Mouse (Mus musculus) 3T3-L1 (cell line): Measurements from ENCODE around the gene Ldlr.
A peak's percentile ranks its signal among the peaks of the same experiment; 100 is the strongest.

ENCODE experiments used
- DNase-seq: peaks from one replicate; pipeline ENCODE4 v3.0.0-alpha.2; 2015; ENCODE audit warnings: low read depth, low spot score

The Ldlr gene

DNA sequence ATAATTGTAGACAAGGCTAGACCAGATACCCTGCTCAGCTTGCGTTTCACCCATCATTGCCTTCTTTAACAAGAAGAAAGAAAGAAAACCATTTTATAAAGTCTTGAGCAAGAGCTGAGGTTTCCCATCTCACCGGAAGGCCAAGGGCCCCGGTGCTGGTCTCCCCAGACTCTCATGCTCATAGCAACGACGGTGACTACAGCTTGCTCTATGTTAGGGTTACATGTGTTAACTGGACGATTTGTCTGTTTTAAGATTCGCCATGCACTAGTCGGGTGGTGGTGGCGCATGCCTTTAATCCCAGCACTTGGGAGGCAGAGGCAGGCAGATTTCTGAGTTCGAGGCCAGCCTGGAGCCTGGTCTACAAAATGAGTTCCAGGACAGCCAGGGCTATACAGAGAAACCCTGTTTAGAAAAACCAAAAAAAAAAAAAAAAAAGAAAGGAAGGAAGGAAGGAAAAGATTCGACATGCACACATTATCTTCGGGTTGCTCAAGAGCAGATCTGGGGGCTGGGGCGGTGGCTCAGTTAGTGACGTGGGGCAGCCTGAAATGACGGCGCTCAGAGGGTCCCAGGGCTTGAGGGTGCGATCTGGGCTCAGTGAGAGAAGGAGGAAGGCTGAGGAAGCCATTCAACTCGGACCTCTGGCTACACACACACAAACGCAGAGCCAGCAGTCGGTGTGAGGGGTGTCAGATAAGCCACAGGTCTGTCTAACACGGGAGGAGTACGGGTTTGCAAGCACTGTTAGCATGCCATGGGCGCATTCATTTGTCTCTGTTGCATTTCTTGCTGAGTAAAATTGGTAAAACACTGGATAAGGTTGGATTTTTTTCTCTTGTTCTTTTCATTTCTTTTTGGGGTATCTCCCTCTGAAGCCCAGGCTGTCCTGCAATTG is 2.2 kb downstream of the Ldlr start:
- no peak for DNase-seq

DNA sequence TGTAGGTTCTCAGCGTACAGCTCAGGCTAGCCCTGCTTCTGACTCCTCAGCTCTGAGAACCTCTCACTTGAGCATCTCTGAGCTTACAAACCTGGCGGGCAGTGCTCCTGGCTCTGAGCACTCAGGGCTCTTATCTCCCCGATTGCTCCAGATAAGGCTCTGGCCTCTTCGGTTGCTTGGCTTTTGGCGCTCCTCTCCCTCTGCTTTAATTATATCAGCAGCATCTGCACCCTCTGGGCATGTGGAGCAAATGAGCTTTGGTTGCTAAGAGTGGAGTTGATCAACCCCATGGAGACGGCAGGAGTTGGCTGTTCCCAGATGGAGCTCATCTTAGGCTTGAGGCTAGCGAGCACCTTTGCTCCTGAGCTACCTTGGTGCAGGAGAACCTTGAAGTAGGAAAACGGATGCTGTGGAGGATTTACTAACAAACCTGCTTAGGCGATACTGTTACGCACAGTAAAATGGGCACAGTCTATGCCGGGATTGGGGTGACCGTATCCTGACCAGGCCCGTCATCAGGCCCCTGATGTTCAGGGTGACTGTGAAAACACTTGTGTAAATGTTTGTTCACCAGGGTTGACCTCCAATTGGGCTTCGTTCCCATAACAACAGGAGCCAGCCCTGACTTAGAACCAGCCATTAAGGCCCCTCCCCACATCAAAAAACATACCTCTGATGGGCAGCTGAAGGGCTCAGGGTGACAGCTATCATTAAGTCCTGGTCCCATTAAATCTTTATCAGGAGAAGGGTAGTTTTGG is 3.1 kb downstream of the Ldlr start:
- DNase-seq: no peak

DNA sequence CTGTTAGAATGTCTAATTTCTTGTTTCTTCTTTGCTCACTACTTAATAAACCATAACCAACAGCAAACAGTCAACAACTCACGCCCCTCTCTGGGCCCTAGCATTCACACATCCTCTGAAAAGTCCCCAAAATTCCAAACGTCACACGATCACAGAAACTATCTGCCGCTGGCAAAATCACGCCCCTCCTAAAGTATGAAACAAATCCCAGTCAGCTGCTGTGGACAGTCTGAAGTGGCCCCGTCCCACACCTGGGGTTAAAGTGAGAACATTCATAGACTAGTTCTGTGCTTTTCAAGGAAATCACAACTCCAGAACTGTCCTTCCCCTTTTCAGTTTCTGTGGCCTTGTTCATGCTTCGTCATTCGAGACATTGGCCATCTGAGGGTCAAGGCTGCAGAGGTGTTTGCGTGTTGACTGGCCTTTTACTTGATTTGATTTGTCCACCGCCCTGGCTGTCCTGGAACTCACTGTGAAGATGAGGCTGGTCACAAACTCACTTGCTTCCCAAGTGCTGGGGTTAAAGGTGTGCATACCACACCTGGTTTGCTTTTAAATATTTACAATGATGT is 5.1 kb downstream of the Ldlr start:
- no peak for DNase-seq

DNA sequence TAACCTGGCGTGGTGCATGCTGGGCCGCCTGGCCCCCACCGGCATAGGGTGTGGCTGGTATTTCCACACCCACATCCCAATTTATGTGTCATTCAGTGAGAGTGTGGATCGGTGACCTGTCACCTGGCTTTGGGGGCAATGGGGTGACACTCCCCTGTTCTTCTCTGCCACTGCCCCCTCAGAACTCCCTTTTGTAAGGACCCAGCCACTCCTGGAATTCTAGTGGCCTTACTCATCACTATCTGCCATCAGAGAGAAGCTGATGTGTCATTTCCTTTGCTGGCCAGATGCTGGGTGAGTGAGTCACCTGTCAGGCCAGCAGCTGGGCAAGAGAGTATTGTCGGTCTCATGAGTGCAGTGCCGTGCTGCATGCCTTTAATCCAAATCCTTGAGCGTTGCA is 6.0 kb downstream of the Ldlr start:
- DNase-seq: peak; percentile 95

DNA sequence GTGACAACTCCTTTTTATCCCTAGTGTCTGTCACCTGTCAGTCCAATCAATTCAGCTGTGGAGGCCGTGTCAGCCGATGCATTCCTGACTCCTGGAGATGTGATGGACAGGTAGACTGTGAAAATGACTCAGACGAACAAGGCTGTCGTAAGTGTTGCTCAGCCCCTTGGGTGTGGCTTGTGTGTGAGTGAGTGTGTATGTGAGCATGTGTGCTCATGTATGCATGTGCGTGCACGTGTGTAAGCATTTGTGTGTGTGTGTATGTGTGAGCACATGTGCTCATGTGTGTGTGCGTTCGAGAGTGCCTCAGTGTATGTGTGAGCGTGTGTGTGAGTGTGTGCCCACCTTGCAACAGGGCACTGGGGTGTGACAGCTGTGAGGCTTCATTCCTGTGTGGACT is 9.0 kb downstream of the Ldlr start:
- no peak for DNase-seq

DNA sequence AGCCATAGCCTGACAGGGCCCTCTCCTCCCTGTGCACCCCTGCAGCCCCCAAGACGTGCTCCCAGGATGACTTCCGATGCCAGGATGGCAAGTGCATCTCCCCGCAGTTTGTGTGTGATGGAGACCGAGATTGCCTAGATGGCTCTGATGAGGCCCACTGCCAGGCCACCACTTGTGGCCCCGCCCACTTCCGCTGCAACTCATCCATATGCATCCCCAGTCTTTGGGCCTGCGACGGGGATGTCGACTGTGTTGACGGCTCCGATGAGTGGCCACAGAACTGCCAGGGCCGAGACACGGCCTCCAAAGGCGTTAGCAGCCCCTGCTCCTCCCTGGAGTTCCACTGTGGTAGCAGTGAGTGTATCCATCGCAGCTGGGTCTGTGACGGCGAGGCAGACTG is 10.2 kb downstream of the Ldlr start:
- no peak for DNase-seq

DNA sequence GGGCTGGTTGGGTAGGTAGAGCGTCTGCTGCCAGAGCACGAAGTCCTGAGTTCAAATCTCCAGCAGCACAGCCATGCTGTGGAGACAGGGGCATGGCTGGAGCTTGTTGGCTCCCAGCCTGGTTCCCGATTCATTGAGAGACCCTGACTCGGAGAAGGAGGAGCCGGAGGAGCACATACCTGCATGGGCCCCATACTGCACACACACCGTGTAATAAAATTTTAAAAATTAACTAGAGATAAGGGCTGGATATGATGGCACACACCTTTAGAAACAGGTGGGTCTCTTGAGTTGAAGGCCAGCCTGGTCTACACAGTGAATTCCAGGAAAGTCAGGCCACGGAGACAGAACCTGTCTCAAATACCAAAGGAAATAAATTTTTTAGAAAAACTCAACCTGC is 10.7 kb downstream of the Ldlr start:
- no peak for DNase-seq

DNA sequence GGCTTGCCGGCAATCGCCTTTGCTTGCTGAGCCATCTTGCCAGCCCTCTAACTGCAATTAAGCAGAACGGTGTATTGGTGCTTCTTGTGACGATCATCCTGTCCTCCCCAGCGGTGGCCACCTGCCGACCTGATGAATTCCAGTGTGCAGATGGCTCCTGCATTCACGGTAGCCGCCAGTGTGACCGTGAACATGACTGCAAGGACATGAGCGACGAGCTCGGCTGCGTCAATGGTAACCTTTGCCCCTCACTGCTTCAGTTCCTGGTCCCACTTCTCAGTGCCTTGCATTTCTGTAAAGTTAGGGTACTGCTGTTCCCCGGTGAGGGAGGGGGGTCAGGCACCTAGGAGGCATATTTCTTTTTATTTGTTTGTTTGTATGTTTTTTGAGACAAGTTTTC is 11.8 kb downstream of the Ldlr start:
- DNase-seq: no peak

DNA sequence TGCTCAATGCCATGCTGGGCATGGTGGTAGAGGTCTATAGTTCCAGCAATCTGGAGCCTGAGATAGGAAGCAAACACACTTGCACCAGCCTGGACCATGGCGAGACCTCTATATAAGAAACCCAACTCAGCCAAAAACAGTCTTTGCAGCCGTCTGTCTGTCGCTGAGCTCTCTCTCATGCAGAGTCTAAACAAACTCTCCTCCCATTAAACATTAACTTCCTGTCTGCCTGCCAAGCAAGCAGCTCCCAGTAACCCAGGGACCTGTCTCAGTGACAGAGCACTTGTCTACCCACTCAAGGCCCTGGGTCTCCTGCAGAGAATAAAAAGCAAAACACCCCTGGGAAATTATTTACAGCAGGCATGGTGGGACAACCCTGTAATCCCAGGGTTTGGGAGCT is 13.3 kb downstream of the Ldlr start:
- DNase-seq: no peak

DNA sequence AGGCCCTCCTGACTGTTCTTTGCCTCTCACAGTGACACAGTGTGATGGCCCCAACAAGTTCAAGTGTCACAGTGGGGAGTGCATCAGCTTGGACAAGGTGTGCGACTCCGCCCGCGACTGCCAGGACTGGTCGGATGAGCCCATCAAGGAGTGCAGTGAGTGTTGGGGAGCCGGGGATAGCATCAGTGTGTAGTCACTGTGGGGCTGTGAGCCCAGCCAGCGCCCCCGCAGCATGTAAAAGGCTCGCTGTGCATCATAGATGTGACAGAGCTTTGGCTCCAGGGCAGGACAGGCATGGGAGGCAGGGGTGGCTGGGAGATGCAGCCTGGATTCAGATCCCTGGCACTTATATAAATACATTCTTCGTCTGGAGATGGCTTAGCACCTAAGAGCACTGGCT is 13.9 kb downstream of the Ldlr start:
- DNase-seq: no peak

DNA sequence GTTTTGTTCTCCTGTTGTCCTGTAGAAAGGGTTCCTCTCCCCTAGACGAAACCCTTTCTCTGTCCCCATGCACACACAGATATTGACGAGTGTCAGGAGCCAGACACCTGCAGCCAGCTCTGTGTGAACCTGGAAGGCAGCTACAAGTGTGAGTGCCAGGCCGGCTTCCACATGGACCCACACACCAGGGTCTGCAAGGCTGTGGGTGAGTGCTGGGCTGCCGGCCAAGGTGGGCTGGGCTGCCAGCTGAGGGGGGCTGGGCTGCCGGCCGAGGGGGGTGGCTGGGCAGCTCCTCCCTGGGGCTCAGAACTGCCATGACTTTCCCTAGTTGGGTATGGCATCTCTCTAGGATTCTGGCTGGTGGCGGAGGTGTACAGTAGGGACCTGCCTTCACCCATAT is 15.5 kb downstream of the Ldlr start:
- DNase-seq: no peak

DNA sequence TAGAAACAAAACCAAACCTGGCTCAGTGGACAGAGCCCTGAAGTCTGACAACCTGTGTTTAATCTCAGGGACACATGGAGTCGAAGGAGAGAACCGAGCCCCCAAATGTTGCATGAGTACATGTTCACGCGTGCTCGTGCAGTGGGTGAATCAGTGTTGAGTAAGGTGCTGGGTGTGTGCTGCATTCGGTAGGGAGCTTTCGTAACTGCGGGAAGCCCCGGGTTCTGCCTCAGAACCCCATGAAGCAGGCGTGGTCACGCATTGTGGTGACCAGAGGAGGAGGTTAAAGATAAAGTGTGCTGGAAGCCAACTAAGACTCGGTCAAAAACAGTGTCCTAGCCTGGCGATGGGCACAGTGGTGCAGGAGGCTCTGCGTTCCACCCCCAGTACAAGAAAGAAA is 17.1 kb downstream of the Ldlr start:
- no peak for DNase-seq

DNA sequence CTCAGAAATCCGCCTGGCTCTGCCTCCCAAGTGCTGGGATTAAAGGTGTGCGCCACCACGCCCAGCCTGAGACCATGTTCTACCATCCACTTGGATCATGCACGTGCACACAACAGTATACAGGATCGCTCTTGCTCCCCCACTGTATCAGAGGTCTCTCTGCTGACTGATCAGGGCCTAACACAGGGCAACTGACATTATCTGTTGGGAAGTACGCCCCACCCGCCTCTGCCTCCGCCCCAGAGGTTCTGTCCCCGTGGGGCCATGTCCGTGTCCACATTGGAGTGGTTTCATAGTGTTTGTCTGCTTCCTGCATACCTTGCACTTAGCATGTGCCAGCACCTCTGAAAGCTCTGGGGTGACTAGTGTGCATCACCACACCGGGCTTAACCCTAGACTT is 18.2 kb downstream of the Ldlr start:
- DNase-seq: no peak

DNA sequence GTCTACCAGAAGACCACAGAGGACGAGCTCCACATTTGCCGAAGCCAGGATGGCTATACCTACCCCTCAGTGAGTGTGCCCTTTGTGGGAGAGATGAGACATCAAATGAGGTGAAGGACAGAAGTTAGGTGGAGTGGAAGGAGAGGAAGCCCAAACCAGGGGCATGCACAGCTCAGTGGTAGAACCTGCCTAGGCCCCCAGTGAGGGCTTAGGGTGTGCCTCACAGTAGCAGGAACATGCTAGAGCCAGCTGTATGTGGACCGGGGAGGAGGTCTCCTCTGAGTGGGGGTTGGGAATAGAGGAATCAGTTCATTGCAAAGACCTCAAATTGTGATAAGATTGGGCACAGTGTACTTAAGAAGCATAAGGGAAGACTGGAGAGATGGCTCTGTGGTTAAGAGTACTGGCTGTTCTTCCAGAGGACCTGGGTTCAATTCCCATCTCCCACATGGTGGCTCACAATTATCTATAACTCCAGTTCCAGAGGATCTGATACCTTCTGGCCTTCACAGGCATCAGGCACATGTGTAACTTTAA is 24.0 kb downstream of the Ldlr start:
- DNase-seq: no peak

DNA sequence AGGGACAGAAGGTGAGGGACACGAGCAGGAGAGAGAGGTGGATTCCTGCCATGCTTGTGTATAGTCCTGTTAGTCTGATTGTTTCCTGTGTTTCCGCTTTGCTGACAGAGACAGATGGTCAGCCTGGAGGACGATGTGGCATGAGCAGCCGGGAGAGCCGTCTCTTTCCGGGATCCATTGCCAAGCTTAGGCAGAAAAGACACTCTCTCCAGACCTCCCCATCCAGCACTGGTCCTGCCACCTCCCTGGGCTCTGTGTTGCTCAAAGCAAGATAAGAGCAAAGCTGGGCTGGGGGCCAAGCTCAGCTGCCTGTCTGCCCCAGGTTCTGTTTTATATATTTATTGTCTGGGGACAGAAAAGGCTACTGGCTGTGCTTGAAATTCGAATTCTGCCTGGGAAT is 24.8 kb downstream of the Ldlr start:
- peak; percentile 56 for DNase-seq

DNA sequence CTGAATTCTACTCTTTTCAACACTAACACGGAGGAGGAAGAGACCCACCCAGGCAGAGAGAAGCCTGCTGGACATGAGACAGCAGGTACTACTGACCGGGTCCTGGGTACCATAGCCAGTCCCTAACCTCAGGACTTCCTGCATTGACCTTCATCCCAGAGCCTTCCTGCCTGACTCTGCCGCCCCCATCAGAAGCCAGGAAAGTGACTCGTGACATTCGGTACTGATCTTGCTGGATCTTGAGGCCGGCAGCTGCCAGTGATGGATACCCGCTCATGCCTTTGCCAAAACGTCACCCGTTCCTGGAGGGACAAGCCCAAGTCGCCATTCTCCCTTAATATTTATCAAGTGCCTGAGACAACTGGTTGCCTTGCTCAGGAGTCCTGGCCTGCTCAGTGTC is 25.2 kb downstream of the Ldlr start:
- no peak for DNase-seq

DNA sequence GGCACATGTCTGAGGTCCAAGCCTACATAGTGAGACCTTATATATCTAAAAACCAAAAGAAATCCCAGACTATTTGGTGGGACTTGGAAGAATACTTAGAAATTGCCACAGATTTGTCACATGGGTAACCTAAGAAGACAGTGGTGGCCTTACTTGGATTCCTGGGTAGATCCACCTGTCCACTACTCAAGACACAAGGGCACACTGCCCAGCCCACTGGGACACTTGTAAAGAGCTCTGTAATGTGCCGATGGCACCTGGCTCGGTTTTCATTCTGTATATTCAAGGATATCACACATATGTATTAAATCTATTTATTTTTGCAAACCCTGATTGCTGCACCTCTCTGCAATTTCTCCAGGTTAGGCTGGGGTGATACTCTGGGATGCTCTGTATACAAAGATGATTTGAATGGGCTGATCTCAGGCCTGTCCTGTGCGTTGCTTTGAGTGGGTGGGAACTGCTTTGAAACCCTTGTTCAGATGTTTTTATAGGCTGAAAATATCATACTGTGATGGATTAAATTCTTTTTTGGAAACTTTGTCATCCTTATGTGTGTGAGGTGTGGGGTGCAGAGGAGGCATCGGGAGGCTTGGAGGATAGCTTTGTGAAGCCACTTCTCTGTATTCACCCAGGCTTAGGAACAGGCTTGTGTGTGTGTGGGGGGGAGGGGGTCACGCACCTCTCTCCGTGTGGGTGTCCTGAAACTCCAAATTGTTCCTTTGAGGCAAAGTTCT is 26.3 kb downstream of the Ldlr start:
- no peak for DNase-seq

DNA sequence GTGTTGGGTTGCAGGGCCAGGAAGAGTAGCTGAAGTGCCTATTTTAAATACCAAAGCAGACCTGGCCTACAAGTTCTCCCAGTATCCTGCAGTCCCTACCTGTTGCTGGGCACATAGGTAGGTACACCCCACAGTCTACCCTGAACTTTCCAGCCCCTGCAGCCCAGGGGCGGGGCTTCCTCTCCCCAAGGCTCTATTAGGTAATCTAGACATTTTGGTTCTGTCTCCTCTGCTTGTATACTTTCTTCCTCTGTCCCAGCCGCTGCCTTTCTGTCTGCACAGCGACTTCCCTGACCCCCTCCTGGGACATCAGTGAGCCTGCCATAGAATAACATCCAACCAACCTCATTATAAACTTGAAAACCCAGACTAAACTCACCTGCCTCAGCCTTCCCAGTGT is 27.1 kb downstream of the Ldlr start:
- DNase-seq: no peak

DNA sequence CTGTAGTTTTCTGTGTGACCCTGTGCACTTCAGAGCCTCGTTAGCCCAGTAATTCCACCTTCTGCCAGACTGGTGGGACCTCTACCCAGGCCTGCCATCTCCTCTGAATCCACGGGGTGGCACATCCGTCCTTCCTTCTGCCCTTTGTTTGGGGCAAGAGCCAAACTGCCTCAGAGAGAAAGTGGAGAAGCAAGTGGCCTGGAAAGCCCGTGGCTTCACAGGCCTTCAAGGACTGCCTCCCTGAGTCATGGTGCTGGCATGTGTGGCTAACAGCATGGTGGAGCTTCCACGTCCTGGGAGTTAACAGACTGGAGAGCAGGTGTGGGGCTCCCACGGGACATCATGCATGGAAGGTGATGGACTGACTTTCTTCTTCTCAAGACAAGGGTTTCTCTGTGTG is 28.1 kb downstream of the Ldlr start:
- peak; percentile 97 for DNase-seq

DNA sequence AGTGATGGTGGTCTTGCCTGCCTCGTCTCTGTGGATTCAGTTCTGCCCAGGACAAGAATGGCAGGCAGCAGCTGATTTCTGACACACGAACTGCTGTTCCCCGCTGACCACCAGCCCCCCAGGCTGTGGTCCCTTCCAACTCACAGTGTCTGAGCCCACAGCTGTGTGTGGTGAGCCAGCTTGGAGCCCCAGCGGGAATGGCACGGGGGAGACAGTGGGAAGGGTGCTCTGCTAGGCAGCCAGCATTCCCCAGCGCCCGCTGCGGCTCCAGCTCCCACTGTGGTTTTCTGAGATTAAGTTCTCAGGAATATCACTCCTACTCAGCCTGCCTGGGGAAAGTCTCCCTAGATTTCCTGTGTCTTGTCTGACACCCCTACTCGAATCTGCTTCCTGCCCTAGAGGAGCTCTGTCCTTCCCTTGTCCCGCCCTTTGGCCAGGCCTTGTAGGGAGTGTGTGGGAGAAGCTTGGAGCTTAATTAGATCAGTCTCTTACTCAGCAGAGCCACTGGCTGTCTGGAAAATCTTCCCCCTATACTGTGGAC is 29.0 kb downstream of the Ldlr start:
- peak; percentile 76 for DNase-seq

DNA sequence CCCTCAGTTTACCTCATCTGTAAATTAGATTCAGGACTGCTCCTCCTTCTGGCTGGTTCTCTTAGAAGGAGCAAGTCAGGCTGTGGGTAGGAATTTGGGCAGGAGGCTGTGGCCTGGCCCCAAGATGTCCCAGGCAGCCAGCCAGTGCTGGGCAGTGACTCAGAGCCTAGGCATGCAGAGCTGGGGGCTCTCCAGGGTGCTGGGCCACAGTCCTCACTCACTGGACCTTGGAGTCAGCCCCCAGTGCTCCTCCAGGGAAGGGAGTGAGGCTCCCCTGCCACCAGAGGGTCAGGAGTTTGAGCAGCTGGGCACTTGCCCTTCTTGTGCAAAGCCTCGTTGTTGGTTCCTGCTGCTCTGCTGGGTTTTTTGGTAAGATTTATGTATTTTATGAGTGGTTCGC is 30.7 kb downstream of the Ldlr start:
- peak; percentile 94 for DNase-seq
